Mouse (Mus musculus): ENCODE results near the gene Arhgef17.

Gene Arhgef17

GRCm38 (mm10) chr7:100845412-100845811 lies 86.5 kb downstream of the Arhgef17 start:
- no peak for DNase-seq (ENCODE audit: low spot score)

- DNase-seq (ENCODE audit: low spot score): no peak
Measured at GRCm38 (mm10) chr7:100845026-100845400, 86.9 kb downstream of the Arhgef17 start.

DNA sequence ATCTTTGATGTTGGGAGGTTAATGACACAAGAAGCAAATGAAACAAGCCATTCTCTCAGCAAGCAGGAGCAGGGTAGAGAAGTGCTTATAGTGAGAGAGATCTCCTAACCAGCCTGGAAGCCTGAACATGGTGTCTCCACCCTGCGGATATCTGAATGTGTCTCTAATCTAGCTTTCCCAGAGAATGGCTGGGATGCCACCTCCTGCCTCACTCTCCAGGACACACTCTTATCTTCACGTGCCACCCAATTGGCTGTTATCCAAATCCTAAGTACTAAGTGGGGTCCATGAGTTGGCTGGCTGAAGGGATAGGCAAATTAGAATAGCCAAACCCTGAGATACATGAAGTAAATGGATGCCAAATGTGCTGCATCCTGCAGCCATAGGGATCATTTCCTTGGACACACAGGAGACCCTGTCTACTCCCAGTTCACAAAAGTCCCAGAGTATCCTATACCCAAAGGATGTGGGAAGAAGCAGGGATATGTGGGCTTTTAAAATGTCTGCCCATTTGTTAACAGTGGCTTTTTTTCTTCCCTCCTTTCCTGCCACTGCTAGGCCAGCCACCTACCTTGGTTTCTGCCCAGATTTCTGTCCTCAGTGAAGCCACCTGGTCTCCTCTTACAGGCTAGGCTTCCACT lies 87.4 kb downstream of the Arhgef17 start:
- DNase-seq (ENCODE audit: low spot score): no peak

DNA sequence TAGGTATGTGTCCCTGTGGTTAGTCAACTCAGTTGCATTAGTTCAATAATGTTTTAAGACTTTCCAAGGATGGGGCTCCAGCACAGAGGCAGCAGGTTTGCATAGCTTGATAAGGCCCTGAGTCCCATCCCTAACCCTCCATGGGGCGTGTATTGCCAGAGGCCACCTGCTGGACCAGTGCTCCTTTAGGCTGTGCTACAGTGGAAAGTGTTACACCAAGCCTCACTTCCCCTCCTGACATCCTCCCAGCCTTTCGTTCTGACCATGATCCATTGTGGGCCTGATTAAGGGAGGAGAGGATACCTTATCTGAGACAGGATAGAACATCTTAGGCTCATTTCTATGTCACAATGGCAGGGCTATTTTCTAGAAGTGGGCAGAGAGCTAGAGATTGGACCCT lies 88.0 kb downstream of the Arhgef17 start:
- no peak for DNase-seq (ENCODE audit: low spot score)

GRCm38 (mm10) chr7:100842175-100842574 lies 89.7 kb downstream of the Arhgef17 start:
- no peak for DNase-seq (ENCODE audit: low spot score)

- DNase-seq (ENCODE audit: low spot score): no peak
Measured at GRCm38 (mm10) chr7:100841608-100842007, 90.3 kb downstream of the Arhgef17 start.

GRCm38 (mm10) chr7:100840906-100841305 lies 91.0 kb downstream of the Arhgef17 start:
- DNase-seq (ENCODE audit: low spot score): no peak

GRCm38 (mm10) chr7:100839632-100840402 lies 92.1 kb downstream of the Arhgef17 start:
- no peak for DNase-seq (ENCODE audit: low spot score)

DNA sequence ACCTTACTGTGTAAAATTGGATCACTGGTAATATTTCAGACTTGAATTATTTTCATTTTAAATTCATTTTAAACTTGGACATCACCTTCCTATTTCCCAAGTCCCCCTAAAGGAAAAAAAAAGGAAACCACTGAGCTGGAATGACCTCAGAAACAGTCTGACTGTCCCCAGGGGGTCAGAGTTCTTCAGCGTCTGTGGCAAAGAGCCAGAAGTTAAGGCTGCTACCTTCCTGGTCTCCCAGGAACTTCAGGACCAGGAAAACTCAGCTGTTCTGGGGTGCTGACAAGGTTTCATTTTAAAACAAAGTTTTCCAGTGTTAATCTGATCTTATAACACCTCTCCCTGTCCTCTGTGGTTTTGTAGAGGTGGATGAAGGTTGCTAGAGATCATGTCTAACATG lies 94.2 kb downstream of the Arhgef17 start:
- DNase-seq (ENCODE audit: low spot score): no peak

DNA sequence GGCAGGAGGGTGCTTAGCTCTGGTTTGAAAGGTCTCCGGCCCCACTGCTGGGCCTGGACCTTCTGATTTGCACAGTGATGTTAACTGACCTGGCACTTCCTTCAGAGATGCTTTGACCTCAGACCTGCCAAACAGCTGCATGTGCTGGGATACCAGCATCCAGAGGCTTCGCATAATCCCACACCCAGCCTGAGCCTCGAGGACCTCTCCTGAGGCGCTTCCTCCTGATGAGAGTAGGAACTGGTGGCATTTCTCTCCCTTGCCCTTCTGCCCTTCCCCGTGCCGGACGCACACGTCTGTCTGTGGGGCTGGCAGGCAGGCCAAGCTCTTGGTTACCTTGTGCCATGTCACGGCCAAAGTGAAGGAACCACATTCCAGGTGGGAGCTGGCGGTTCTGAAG lies 95.2 kb downstream of the Arhgef17 start:
- no peak for DNase-seq (ENCODE audit: low spot score)

GRCm38 (mm10) chr7:100835711-100836110 lies 96.2 kb downstream of the Arhgef17 start:
- DNase-seq (ENCODE audit: low spot score): no peak

DNA sequence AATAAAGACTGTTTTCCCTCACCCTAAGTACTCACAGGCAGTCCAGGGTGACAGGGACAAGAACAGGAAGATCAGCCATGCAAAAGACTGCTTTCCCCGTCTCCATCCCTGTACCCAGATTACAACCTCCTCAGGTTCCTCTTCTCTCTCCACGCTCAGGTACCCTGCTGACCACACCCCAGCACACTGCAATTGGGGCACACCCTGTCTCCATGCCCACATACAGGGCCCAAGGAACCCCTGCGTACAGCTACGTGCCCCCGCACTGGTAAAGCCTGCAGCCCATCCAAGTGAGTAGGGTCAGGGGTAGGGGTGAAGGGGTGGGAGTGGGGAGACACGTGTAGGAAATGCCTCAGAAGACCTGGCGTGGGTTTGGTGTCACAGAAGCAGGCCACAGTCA lies 96.7 kb downstream of the Arhgef17 start:
- DNase-seq (ENCODE audit: low spot score): no peak

- DNase-seq (ENCODE audit: low spot score): no peak
Measured at GRCm38 (mm10) chr7:100833859-100834258, 98.0 kb downstream of the Arhgef17 start.

DNA sequence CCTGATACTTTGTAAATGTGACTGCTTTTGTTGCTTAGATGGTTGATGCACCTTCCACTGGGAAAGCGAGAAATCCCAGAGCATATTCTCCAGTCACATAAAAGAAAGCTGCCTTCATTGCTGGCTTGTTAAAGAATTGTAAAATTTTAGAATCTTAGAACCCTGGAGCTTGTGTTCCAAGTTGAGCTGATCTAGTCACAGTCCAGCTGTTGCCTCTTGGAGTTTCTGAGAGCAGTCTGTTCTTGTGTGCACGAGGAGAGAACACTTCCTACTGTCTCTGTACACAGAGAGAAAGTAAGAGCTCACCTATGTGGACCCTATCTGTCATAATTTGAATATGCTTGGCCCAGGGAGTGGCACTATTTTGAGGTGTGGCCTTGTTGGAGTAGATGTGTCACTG lies 103.4 kb downstream of the Arhgef17 start:
- DNase-seq (ENCODE audit: low spot score): no peak

GRCm38 (mm10) chr7:100824661-100825060 lies 107.2 kb downstream of the Arhgef17 start:
- DNase-seq (ENCODE audit: low spot score): no peak

Data from ovary, postnatal 10 days (tissue).